Mouse (Mus musculus) brain, embryonic 14.5 days (tissue): ENCODE results near the gene Nlrc5.

Experiments
- CTCF ChIP-seq: fragments of 200-500 bp; IDR thresholded peaks from 2 replicates; pipeline ENCODE4 v1.5.1; 2012; ENCODE audit warnings: inconsistent platforms, mild to moderate bottlenecking, moderate library complexity, borderline replicate concordance; ENCODE audit not compliant: insufficient read depth, insufficient read length; ENCODE audit errors: extremely low read depth
- POLR2A ChIP-seq: fragments of 200-500 bp; IDR thresholded peaks from 2 replicates; pipeline ENCODE4 v1.6.1; 2012; ENCODE audit warnings: mild to moderate bottlenecking, inconsistent platforms, borderline replicate concordance; ENCODE audit not compliant: poor library complexity, insufficient read depth, insufficient read length, severe bottlenecking; ENCODE audit errors: extremely low read depth

- no peak for TF ChIP-seq POLR2A
- TF ChIP-seq CTCF = no peak
These were observed 47.0 kb upstream of the Nlrc5 start for GRCm38 (mm10) chr8:94387027-94387684.
